In genomic region chr2:65203699-65204098, GRCm38 (mm10) we compare ENCODE assay signal across 13 mouse cellular contexts.
"Had no signal": no experiment of that assay in that cellular context is flagged by ENCODE, and none has a peak within 500 bp of the region (broad histone marks: within the 10 kb centered on the region; RNA-seq: fewer than 3 reads in every experiment).

No protein-coding gene starts in this region.

- DNase-seq: layer of hippocampus, adult 9-11 months; liver; lung, adult 18-20 months; lung, postnatal 10 days; lung, postnatal 36 days; retina, postnatal 1 day; right cerebral cortex, postnatal 25 days; thymus, adult 18-20 months; thymus, postnatal 36 days had no signal

- ATAC-seq: intestine, embryonic 15.5 days; liver, embryonic 12.5 days; midbrain, embryonic 13.5 days; midbrain, embryonic 16.5 days had no signal
